Mouse (Mus musculus): ENCODE measurements at regions not wholly inside any gene's neighbourhood (a gene's known extent, or its start where the extent isn't known, plus 50 kb on each side); places are given as distances from the start of the nearest gene placed in this dataset.

GRCm38 (mm10) chr2:92799770-92800169 lies 115.1 kb upstream of the Syt13 start:
- no peak for DNase-seq (ENCODE audit: low spot score in 2 of 2)

- DNase-seq (ENCODE audit: low spot score in 2 of 2): no peak
These were observed 114.2 kb upstream of the Syt13 start for GRCm38 (mm10) chr2:92800667-92801066.

- no peak for DNase-seq (ENCODE audit: low spot score in 2 of 2)
These were observed 110.0 kb upstream of the Syt13 start for GRCm38 (mm10) chr2:92804916-92805315.

- DNase-seq (ENCODE audit: low spot score in 2 of 2): no peak
These were observed 109.1 kb upstream of the Syt13 start for GRCm38 (mm10) chr2:92805761-92806160.

DNA sequence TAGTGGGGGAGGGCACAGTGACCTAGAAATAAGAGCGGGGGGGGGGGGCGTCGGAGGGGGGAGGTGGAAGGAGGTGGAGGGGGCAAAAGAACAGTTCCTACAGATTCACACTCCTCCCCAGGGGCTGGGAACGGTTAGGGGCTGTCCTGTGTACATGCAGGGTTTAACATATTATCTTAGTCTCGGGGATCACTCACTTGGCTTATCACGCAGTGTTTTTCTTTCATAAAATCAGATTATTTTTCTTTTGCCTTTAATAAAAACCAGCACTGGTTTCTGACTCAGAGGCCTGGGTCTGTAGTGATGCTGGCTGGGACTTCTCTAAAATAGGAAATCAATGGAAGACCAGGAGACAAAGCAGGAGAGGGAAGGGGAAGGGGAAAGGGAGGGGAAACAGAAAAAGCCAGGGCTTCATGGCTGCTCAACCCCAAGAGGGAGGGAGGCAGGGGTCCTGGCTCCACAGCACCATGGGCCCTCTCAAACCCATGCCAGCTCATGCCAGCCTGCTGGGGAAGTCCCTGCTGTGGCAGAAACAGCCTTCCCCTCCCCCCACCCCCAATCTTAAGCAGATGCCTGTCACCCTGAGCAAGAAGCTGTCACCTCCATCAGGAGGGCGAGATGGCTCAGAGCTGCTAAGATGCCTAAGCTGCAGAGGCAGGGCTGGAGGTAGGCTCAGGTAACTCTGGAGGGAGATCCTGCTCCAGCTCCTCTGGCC lies 108.3 kb upstream of the Syt13 start:
- no peak for DNase-seq (ENCODE audit: low spot score in 2 of 2)

DNA sequence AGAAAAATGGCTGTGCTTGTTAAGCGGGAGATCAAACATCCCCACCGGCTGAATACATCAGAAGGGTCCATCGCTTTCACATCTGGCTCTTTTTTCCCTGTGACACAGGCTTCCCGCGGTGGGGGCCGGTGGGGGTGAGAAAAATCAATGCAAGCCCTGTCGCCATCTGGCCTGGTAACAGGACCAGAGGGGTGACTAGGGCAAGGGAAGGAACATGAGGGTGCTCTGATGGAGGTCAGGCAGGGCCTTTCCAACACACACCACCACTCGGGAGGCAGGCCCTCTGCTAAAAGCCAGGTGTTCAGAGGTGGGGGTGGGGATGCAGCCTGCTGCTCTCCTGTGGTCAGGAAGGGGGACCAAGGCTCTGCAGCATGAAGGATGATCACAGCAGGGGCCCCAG lies 107.5 kb upstream of the Syt13 start:
- DNase-seq (ENCODE audit: low spot score in 2 of 2): no peak

DNA sequence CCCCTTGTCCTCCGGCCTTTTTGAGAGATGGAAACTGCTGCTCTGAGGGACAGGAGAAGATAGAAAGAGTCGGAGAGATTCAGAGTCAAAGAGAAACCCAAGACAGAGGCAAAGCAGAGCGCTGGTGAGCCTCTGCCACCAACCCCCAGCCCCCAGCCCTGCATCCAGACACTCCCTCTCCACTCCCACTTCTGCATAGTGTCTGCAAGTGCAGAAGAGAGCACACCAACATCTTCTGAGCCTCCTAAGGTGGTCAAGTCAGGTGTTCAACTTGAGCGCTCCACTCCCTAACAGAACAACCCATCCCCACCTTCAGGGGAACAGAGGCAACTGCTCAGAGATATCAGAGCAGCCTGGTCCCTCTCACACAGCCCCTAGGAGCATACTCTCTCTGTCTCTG lies 106.8 kb upstream of the Syt13 start:
- DNase-seq (ENCODE audit: low spot score in 2 of 2): no peak

DNA sequence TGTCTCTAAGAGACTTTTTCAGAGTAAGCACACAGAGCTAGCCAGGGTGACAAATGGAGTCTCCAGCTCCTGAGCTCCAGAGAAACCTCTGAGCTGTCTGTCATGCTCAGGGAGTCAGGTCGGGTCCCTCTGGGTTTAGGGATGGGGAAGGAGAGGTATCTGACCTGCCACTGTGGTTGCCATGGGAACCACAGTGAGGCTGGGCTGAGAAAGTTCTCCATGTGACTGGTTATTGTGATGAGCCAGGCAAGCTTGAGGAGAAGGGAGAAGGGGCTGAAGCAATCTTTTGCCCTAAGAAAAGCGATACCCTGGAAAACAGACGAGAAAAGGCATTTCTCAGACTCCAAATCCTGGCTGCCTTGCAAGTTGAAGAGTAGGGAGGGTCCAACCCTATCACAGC lies 105.7 kb upstream of the Syt13 start:
- DNase-seq (ENCODE audit: low spot score in 2 of 2): no peak

GRCm38 (mm10) chr2:92809681-92810323 lies 105.1 kb upstream of the Syt13 start:
- no peak for DNase-seq (ENCODE audit: low spot score in 2 of 2)

GRCm38 (mm10) chr2:92810956-92811355 lies 103.9 kb upstream of the Syt13 start:
- peak; percentile 51 to 63 for DNase-seq (ENCODE audit: low spot score in 2 of 2)

- no peak for DNase-seq (ENCODE audit: low spot score in 2 of 2)
These were observed 101.9 kb upstream of the Syt13 start for GRCm38 (mm10) chr2:92813028-92813427.

DNA sequence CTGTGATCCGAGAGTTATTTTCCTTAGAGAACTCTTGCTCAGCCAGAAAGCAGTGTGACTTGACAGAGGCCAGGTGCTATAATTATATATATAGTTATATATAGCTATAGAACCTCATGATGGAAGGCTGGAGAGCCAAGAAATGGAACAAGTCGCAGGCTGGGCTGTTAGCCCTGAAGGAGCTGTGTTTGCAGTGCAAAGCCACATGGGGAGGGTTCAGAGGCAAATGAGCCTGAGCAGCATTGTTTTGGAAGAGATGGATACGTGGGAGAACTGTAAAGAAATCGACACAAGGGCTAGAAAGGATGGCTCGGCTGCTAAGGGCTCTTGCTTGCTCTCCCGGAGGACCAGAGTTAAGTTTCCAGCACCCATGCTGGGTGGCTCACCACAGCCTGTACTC lies 95.3 kb upstream of the Syt13 start:
- no peak for DNase-seq (ENCODE audit: low spot score in 2 of 2)

DNA sequence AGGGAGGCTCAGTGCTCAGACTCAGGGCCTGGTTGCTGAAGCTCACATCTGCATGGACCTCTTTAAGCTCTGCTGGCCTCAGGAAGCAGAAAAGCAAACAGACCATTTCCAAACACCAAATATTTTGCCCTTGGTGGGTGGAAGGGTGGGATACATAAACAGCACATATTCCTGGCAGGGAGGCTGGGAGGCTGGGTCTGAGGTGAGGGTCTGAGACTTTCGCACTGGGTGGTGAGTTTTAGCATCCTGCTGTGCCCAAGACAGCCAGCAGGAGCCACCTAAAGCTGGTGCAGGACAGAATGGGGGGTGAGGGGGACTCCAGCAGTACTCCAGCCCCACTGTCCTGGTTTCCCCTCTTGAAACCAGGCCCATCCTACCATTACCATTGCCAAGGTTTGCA lies 90.6 kb upstream of the Syt13 start:
- no peak for DNase-seq (ENCODE audit: low spot score in 2 of 2)

GRCm38 (mm10) chr2:92825395-92825794 lies 89.5 kb upstream of the Syt13 start:
- no peak for DNase-seq (ENCODE audit: low spot score in 2 of 2)

GRCm38 (mm10) chr2:92830134-92830533 lies 84.8 kb upstream of the Syt13 start:
- DNase-seq (ENCODE audit: low spot score in 2 of 2): no peak

DNA sequence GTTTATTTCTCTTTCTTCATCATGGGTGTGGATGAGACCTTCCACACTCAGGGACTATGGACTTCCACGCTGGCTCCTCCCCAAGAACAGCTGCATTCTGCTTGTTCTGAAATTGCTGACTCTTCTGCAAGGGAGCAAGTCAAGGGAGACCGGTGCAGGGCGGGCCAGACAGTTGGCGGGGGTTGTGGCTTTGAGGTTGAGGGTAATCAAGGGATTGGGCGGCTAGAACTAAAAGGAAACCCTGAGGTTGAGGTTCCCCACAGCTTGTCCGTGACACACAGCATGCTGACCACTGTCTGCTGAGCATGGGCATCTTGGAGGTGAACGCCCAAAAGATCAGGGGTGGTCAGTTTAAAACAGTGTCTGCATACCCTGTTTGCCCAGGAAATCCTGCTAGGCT lies 83.1 kb upstream of the Syt13 start:
- DNase-seq (ENCODE audit: low spot score in 2 of 2): no peak

- DNase-seq (ENCODE audit: low spot score in 2 of 2): no peak
These were observed 78.7 kb upstream of the Syt13 start for GRCm38 (mm10) chr2:92836203-92836602.

DNA sequence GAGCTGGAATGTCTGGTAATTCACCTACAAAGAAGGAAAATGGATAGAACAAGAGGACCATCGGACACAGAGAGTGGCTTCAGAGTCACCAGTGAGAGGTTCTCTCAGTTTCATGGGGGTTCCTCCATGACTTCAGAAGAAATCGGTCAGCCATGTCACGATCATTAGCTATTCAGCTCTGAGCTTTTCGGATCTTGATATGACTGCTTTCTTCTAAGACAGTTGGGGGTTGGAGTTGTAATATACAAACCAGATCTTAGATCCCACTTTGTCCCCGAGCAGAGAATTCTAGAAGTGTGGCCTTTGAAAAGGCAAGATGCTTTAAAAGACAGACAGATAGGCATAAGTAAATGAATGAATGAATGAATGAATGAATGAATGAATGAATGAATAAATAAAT lies 76.9 kb upstream of the Syt13 start:
- no peak for DNase-seq (ENCODE audit: low spot score in 2 of 2)

GRCm38 (mm10) chr2:92840009-92840408 lies 74.9 kb upstream of the Syt13 start:
- DNase-seq (ENCODE audit: low spot score in 2 of 2): peak; percentile 42 to 52

DNA sequence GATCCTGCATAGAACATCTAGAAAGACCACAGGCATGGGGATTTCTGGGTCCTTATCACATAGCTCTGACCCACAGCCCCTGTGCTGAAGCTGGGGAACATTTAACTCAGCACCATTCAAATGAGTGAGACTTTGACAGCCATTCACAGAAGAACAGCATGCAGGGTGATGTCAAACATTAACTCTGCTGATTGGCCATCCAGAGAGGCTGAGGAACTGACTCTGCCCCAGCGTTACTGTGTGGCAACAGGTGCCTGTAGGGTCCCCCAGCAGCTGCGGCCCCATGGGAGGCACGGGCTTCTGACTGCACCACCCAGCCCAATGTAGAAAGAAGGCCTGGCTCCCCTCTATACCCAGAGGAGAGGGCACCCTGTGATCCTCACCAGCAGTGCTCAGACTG lies 73.3 kb upstream of the Syt13 start:
- DNase-seq (ENCODE audit: low spot score in 2 of 2): no peak

DNA sequence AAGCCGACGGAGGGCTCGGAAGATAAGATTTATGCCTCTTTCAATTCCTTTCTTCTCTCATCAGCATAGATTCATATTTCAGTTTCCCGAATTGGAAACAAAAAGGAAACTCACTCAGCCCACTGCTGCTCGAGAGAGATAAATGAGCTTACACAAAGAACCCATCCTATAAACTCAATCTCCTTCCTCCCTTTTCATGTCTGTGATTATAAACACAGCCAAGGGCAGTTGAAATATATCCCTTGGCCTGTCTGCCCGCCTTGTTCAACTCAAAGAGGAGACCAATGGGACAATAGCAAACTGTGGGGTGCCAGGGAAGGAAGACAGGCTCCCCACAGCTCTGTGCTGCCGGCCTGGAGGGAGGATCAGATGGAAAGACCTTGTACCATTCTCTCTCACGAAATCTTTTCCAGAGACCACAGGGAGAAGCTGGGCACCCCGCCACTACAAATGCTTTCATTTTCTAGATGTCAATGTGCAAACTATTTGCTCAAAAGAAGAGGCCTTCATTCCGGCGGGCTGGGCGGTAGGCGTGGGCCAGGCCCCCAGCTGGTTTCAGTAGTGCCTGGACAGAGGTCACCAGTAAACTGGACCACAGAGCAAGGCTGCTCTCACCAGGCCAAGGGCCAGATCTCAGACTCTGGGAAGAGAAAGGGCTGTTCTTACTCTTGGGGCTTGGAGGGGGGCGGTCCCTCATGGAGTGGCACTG lies 69.7 kb upstream of the Syt13 start:
- peak; percentile 20 to 32 for DNase-seq (ENCODE audit: low spot score in 2 of 2)

- DNase-seq (ENCODE audit: low spot score in 2 of 2): no peak
These were observed 65.9 kb upstream of the Syt13 start for GRCm38 (mm10) chr2:92848962-92849361.

All from adrenal gland, adult 18-20 months (tissue).